Mouse (Mus musculus): ENCODE results near the gene Otop1. TPM values are rescaled to one million over a fixed set of nuclear protein-coding genes. Genes with fewer than 3 reads are reported as not detected.

The Otop1 gene
- polyA plus RNA-seq, 1 experiment from 2014 or later, result not detected

DNA sequence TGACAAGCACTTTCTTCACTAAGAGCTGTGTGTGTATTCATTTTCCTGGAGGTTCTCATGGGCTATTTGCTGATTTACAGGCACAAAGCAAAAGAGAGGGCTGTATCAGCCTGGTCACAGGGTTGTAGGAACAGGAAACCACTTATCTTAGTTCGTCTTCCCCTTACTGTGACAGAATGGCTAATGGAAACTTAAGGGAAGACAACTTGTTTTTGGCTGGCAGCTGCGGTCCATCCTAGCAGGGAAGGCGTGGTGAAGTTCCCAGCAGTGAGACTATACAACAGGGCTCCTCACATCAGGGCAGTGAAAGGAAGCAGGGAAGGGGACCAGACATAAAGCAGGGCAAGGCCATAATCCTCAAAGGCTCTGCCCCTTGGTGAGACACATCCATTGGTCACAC is 20.1 kb upstream of the Otop1 start:
- no peaks in the 10 kb centered on the region for H3K27me3 ChIP-seq (ENCODE audit: control insufficient read depth, insufficient read depth, low read length)
- H3K4me1 ChIP-seq (ENCODE audit: control insufficient read depth in 2 of 2, insufficient read depth in 2 of 2, low read length in 2 of 2), result no peaks in the 10 kb centered on the region
- no peaks in the 10 kb centered on the region for H3K9me3 ChIP-seq (ENCODE audit: control insufficient read depth, low read length)
- no peak overlapping the region for H3K4me3 ChIP-seq (ENCODE audit: control insufficient read depth in 1 of 2, insufficient read depth in 1 of 2, low read depth in 1 of 2, low read length in 2 of 2)
- peak; percentile 68; the same call in 1 of the 2 replicates for ATAC-seq (ENCODE audit: insufficient number of reproducible peaks, insufficient read depth, low FRiP score, low read depth)
- no peak overlapping the region for H3K9ac ChIP-seq (ENCODE audit: low read length)
- no peak overlapping the region for H3K4me2 ChIP-seq (ENCODE audit: low read length)
- H3K27ac ChIP-seq (replicated peaks in 1 of 2; ENCODE audit: control insufficient read depth in 1 of 2, insufficient read depth in 1 of 2, low read depth in 2 of 2, low read length in 2 of 2), result peak overlapping the region; percentile 34 to 62; a peak in 3 of 4 replicates
- 52% methylated on average over 3 of the region's 3 CpGs for WGBS
- H3K36me3 ChIP-seq (ENCODE audit: control insufficient read depth, insufficient read depth, low read length), result no peaks in the 10 kb centered on the region

DNA sequence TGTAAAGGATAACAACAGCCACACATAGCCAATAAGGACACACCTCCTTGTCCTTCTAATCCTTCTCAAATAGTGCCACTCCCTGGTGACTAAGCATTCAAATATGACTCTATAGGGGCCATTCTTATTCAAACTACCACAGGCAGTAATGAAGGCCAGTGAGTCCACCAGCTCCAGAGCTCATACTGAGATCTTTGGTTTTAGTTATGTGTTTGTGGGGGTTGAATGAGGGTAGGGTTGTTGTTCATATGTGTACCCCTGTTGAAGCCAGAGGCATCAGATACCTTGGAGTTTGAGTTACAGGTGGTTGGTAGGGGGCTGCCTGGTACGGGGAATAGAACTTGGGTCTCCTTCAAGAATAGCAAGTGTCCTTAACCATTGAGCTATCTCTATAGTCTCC is 19.2 kb upstream of the Otop1 start:
- no peak overlapping the region for H3K27ac ChIP-seq (replicated peaks in 1 of 2; ENCODE audit: control insufficient read depth in 1 of 2, insufficient read depth in 1 of 2, low read depth in 2 of 2, low read length in 2 of 2)
- no peaks in the 10 kb centered on the region for H3K9me3 ChIP-seq (ENCODE audit: control insufficient read depth, low read length)
- no peaks in the 10 kb centered on the region for H3K36me3 ChIP-seq (ENCODE audit: control insufficient read depth, insufficient read depth, low read length)
- H3K4me2 ChIP-seq (ENCODE audit: low read length), result no peak overlapping the region
- no peaks in the 10 kb centered on the region for H3K27me3 ChIP-seq (ENCODE audit: control insufficient read depth, insufficient read depth, low read length)
- 78% methylated on average over 1 of the region's 1 CpGs for WGBS
- ATAC-seq (ENCODE audit: insufficient number of reproducible peaks, insufficient read depth, low FRiP score, low read depth), result no peak
- H3K4me3 ChIP-seq (ENCODE audit: control insufficient read depth in 1 of 2, insufficient read depth in 1 of 2, low read depth in 1 of 2, low read length in 2 of 2), result no peak overlapping the region
- H3K9ac ChIP-seq (ENCODE audit: low read length), result no peak overlapping the region
- peaks cover 0 to 6% of the 10 kb centered on the region in 2 experiments; a peak in 1 of 4 replicates for H3K4me1 ChIP-seq (ENCODE audit: control insufficient read depth in 2 of 2, insufficient read depth in 2 of 2, low read length in 2 of 2)

DNA sequence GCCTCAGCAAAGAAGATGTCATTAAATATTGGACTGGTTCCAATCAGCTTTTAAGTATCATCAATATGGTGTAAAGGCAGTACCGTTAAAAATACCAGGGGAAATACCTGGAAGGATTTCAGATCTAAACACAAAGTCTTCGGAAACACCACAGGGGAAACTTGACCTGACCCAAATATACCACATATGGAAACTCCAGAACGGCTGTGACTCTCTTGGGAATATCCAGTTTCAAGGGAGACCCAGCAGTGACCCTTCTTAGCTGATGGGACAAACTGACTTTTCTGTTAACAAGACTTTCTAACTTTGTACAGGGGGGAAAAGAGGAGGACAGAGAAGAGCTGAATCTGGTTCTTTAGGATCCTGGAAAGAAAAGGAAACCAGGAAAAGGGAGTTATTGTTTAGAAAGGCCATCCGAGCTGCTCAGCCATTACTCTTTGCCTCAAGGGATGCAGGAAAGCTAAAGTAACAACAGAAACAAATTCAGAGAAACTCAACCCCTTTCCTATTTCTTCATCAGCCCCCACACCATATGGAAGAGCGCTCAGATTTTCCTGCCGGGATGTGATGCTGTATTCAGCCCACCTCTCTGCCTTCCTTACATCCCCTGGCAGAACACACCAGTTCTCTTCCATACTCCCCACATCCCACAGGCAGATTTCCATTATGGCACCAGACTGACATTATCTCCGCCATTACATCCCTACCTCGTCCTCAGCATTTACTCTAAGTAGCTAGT is 17.6 kb upstream of the Otop1 start:
- H3K9ac ChIP-seq (ENCODE audit: low read length), result no peak overlapping the region
- H3K4me1 ChIP-seq (ENCODE audit: control insufficient read depth in 2 of 2, insufficient read depth in 2 of 2, low read length in 2 of 2), result peaks cover 0 to 6% of the 10 kb centered on the region in 2 experiments; a peak in 1 of 4 replicates
- H3K4me3 ChIP-seq (ENCODE audit: control insufficient read depth in 1 of 2, insufficient read depth in 1 of 2, low read depth in 1 of 2, low read length in 2 of 2), result no peak overlapping the region
- H3K4me2 ChIP-seq (ENCODE audit: low read length), result no peak overlapping the region
- ATAC-seq (ENCODE audit: insufficient number of reproducible peaks, insufficient read depth, low FRiP score, low read depth), result no peak
- WGBS, result 77% methylated on average over 8 of the region's 8 CpGs
- no peak overlapping the region for H3K27ac ChIP-seq (replicated peaks in 1 of 2; ENCODE audit: control insufficient read depth in 1 of 2, insufficient read depth in 1 of 2, low read depth in 2 of 2, low read length in 2 of 2)
- H3K36me3 ChIP-seq (ENCODE audit: control insufficient read depth, insufficient read depth, low read length), result peaks cover 15% of the 10 kb centered on the region
- no peaks in the 10 kb centered on the region for H3K9me3 ChIP-seq (ENCODE audit: control insufficient read depth, low read length)
- H3K27me3 ChIP-seq (ENCODE audit: control insufficient read depth, insufficient read depth, low read length), result no peaks in the 10 kb centered on the region

DNA sequence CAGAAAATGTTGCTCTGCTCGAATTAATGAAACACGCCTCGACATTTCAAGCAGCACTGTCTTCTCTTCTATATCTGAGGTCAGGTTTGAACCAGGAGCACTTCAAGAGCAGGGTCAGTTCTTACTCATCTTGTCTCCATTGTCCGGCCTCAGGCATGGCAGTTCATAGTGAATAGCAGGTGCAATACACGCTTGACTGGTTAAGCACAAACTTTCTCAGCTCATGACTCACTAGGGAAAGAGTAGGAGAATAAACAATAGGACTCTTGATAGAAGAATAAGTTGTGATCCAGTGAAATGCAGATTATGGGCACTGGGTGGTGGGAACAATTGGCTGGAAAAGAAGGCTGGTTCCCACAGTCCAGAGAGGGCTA is 17.0 kb upstream of the Otop1 start:
- H3K27ac ChIP-seq (replicated peaks in 1 of 2; ENCODE audit: control insufficient read depth in 1 of 2, insufficient read depth in 1 of 2, low read depth in 2 of 2, low read length in 2 of 2), result no peak overlapping the region
- ATAC-seq (ENCODE audit: insufficient number of reproducible peaks, insufficient read depth, low FRiP score, low read depth), result no peak
- H3K4me3 ChIP-seq (ENCODE audit: control insufficient read depth in 1 of 2, insufficient read depth in 1 of 2, low read depth in 1 of 2, low read length in 2 of 2), result no peak overlapping the region
- no peaks in the 10 kb centered on the region for H3K9me3 ChIP-seq (ENCODE audit: control insufficient read depth, low read length)
- no peaks in the 10 kb centered on the region for H3K27me3 ChIP-seq (ENCODE audit: control insufficient read depth, insufficient read depth, low read length)
- peaks cover 20% of the 10 kb centered on the region for H3K36me3 ChIP-seq (ENCODE audit: control insufficient read depth, insufficient read depth, low read length)
- no peak overlapping the region for H3K9ac ChIP-seq (ENCODE audit: low read length)
- 87% methylated on average over 5 of the region's 5 CpGs for WGBS
- H3K4me1 ChIP-seq (ENCODE audit: control insufficient read depth in 2 of 2, insufficient read depth in 2 of 2, low read length in 2 of 2), result peaks cover 0 to 6% of the 10 kb centered on the region in 2 experiments; a peak in 1 of 4 replicates
- no peak overlapping the region for H3K4me2 ChIP-seq (ENCODE audit: low read length)

DNA sequence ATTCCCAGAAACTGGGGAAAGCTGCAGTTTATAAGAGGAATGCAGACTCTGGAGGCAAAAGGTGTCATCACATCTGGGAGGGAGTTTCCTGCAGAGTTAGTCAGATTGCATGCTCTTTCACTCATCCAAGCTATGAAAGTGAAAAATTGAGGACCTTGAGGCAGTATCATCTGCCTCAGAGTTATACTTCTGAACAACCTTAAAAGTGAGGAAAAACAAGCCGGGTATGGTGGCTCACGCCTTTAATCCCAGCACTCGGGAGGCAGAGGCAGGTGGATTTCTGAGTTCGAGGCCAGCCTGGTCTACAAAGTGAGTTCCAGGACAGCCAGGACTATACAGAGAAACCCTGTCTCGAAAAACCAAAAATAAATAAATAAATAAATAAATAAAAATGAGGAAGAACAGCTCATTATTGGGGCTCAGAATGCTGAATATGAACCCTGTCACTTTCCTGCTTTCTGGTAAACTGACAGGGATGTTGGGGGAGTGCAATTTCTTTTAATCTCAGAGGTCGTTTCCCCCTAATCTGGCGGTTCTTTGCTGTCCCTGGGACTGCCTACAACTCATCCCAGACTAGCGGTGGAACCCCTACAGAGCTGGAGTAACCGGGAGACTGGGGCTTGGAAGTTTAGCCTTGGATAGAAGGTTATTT is 16.2 kb upstream of the Otop1 start:
- Histone ChIP-seq H3K4me3 (ENCODE audit: control insufficient read depth in 1 of 2, insufficient read depth in 1 of 2, low read depth in 1 of 2, low read length in 2 of 2) (peak overlapping the region; percentile 62 to 82), H3K36me3 (ENCODE audit: control insufficient read depth, insufficient read depth, low read length) (peaks cover 29% of the 10 kb centered on the region), H3K27me3 (ENCODE audit: control insufficient read depth, insufficient read depth, low read length) (no peaks in the 10 kb centered on the region), H3K27ac (replicated peaks in 1 of 2; ENCODE audit: control insufficient read depth in 1 of 2, insufficient read depth in 1 of 2, low read depth in 2 of 2, low read length in 2 of 2) (peak overlapping the region; percentile 58 to 91), H3K9me3 (ENCODE audit: control insufficient read depth, low read length) (no peaks in the 10 kb centered on the region), H3K4me2 (ENCODE audit: low read length) (peak overlapping the region; percentile 79), H3K4me1 (ENCODE audit: control insufficient read depth in 2 of 2, insufficient read depth in 2 of 2, low read length in 2 of 2) (peaks cover 0 to 6% of the 10 kb centered on the region in 2 experiments; a peak in 1 of 4 replicates), H3K9ac (ENCODE audit: low read length) (peak overlapping the region; percentile 84)
- 44% methylated on average over 9 of the region's 9 CpGs for WGBS
- no peak for ATAC-seq (ENCODE audit: insufficient number of reproducible peaks, insufficient read depth, low FRiP score, low read depth)

DNA sequence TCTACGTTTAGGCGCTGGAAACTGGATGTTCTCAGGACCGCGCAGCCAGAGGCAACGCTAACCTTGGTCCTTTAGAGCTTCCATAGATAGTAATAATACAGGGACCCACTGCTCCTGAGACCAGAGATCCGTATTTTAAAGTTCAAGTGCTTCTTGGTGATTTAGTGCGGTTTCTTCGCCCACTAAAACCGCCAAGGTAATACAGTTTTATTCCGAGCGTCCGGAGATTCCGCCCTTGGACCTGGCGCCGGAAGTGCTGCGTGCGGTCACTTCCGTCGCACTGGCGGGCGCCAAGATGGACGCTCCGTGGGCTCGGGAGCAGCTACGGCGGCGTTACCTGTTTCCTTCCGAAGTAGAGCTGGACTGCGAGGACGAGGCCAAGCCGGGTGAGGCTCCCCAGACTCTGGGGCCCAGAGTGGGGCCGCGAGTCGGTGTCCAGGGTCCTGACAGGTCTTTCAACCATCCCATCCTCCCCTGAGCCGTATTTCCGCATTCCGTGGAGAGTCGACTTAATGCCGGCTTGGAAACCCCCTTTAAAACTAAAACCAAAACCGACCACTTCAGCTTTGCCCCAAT is 15.6 kb upstream of the Otop1 start, which contains the start of gene Tmem128:
TSS of gene Tmem128 (plus strand) at position 79 of the 576 bp plus-strand sequence.
- H3K4me1 ChIP-seq (ENCODE audit: control insufficient read depth in 2 of 2, insufficient read depth in 2 of 2, low read length in 2 of 2), result peaks cover 0 to 6% of the 10 kb centered on the region in 2 experiments; a peak in 1 of 4 replicates
- WGBS, result under 1% methylated on average over 40 of the region's 40 CpGs
- peak within 1 kb of the TSS; percentile 62 to 82 for H3K4me3 ChIP-seq (ENCODE audit: control insufficient read depth in 1 of 2, insufficient read depth in 1 of 2, low read depth in 1 of 2, low read length in 2 of 2)
- ATAC-seq (ENCODE audit: insufficient number of reproducible peaks, insufficient read depth, low FRiP score, low read depth), result peak; percentile 49
- no peaks in the 10 kb centered on the region for H3K9me3 ChIP-seq (ENCODE audit: control insufficient read depth, low read length)
- peak within 1 kb of the TSS; percentile 58 to 91 for H3K27ac ChIP-seq (replicated peaks in 1 of 2; ENCODE audit: control insufficient read depth in 1 of 2, insufficient read depth in 1 of 2, low read depth in 2 of 2, low read length in 2 of 2)
- H3K27me3 ChIP-seq (ENCODE audit: control insufficient read depth, insufficient read depth, low read length), result no peaks in the 10 kb centered on the region
- peak within 1 kb of the TSS; percentile 79 for H3K4me2 ChIP-seq (ENCODE audit: low read length)
- peaks cover 35% of the 10 kb centered on the region for H3K36me3 ChIP-seq (ENCODE audit: control insufficient read depth, insufficient read depth, low read length)
- peak within 1 kb of the TSS; percentile 84 for H3K9ac ChIP-seq (ENCODE audit: low read length)

DNA sequence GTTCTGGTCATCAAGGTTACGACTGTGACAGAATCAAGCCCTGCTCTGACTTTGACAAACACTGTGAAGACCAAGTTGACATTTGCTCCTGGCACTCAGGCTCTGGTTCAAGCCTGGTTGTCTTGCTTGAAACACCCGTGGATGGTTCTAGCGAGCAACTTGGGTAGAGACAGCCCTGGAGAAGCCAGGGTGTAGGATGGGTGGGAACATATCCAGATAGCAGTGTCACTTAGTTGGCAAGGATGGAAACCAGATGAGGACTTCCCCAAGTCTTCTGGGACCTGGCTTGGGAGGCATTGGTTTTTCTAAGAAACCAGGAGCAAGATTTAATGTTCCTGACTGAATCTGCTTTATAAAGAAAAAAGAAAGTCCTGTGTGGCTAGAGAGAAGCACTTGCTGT is 4.8 kb upstream of the Otop1 start:
- no peak for ATAC-seq (ENCODE audit: insufficient number of reproducible peaks, insufficient read depth, low FRiP score, low read depth)
- no peak overlapping the region for H3K4me2 ChIP-seq (ENCODE audit: low read length)

More for the DNA sequence above, 4.8 kb upstream of the Otop1 start:
- Histone ChIP-seq H3K4me1 (ENCODE audit: control insufficient read depth in 2 of 2, insufficient read depth in 2 of 2, low read length in 2 of 2) (no peaks in the 10 kb centered on the region), H3K27me3 (ENCODE audit: control insufficient read depth, insufficient read depth, low read length) (peaks cover 19% of the 10 kb centered on the region), H3K4me3 (ENCODE audit: control insufficient read depth in 1 of 2, insufficient read depth in 1 of 2, low read depth in 1 of 2, low read length in 2 of 2) (no peak overlapping the region), H3K9me3 (ENCODE audit: control insufficient read depth, low read length) (no peaks in the 10 kb centered on the region), H3K9ac (ENCODE audit: low read length) (no peak overlapping the region), H3K36me3 (ENCODE audit: control insufficient read depth, insufficient read depth, low read length) (peaks cover 52% of the 10 kb centered on the region), H3K27ac (replicated peaks in 1 of 2; ENCODE audit: control insufficient read depth in 1 of 2, insufficient read depth in 1 of 2, low read depth in 2 of 2, low read length in 2 of 2) (no peak overlapping the region)
- WGBS, result 73% methylated on average over 3 of the region's 3 CpGs
